ENCODE assay signal across 14 mouse cellular contexts in genomic region chr14:98833230-98833999, GRCm38 (mm10).
DNase-seq lines count a peak whose midpoint lies in the region; ATAC-seq and TF ChIP-seq lines count a peak whose summit lies in the region.
"Had no signal": no experiment of that assay in that cellular context is flagged by ENCODE, and none has a peak within 500 bp of the region (broad histone marks: within the 10 kb centered on the region; RNA-seq: fewer than 3 reads in every experiment).

No protein-coding gene starts in this region.

- peak; percentile 22 for DNase-seq in Muller cell, postnatal 12 days (ENCODE audit: inconsistent ontology term)
- peak; percentile 55 for DNase-seq in brain, embryonic 14.5 days (ENCODE audit: low read depth)
- peak; percentile 34 for DNase-seq in hindbrain, embryonic 11.5 days (ENCODE audit: low spot score)
- peak; percentile 49 for DNase-seq in mesoderm, embryonic 11.5 days (ENCODE audit: low read depth, low spot score)
- no peak for DNase-seq in layer of hippocampus, adult 2 months (ENCODE audit: low spot score in 2 of 2)
- DNase-seq in left cerebral cortex, adult 11 months (ENCODE audit: low spot score) = no peak
- DNase-seq in heart, embryonic 10.5 days (ENCODE audit: low spot score) = no peak
- DNase-seq: cerebellum, adult 8-10 months; heart, adult 2 months; kidney, adult 2 months; lung, adult 18-20 months; right cerebral cortex, adult 18-20 months had no signal

- no peak for TF ChIP-seq POLR2A in brain, embryonic 14.5 days (IDR thresholded peaks at IDR 0.05; ENCODE audit: borderline replicate concordance, extremely low read depth, insufficient read depth, insufficient read length, poor library complexity, severe bottlenecking)

- peak; percentile 78 for ATAC-seq in hindbrain, embryonic 11.5 days (ENCODE audit: low FRiP score)

- H3K9ac ChIP-seq in hindbrain, embryonic 11.5 days (ENCODE audit: low read depth, low read length) = no peak overlapping the region

- H3K36me3 ChIP-seq in hindbrain, embryonic 11.5 days (ENCODE audit: control insufficient read depth, insufficient read depth, low read length) = no peaks in the 10 kb centered on the region
- no peaks in the 10 kb centered on the region for H3K36me3 ChIP-seq in heart, embryonic 10.5 days

- no peaks in the 10 kb centered on the region for H3K9me3 ChIP-seq in hindbrain, embryonic 11.5 days (ENCODE audit: control insufficient read depth, low read length)
- H3K9me3 ChIP-seq in heart, embryonic 10.5 days = no peaks in the 10 kb centered on the region

- no peak for TF ChIP-seq CTCF in brain, embryonic 14.5 days (IDR thresholded peaks at IDR 0.05; ENCODE audit: borderline replicate concordance, extremely low read depth, insufficient read depth, insufficient read length)
- TF ChIP-seq CTCF in layer of hippocampus, adult 2 months (conservative IDR thresholded peaks at IDR 0.05) = no peak

- 60% methylated on average over 13 of the region's 13 CpGs for WGBS in hindbrain, embryonic 11.5 days
- WGBS in heart, embryonic 10.5 days = 83% methylated on average over 13 of the region's 13 CpGs

- H3K4me1 ChIP-seq in hindbrain, embryonic 11.5 days (replicated peaks; ENCODE audit: control insufficient read depth, insufficient read depth, low read length) = no peaks in the 10 kb centered on the region
- no peaks in the 10 kb centered on the region for H3K4me1 ChIP-seq in heart, embryonic 10.5 days

- H3K4me3 ChIP-seq in hindbrain, embryonic 11.5 days (ENCODE audit: low read depth, low read length) = no peak overlapping the region
- H3K4me3 ChIP-seq in layer of hippocampus, adult 2 months = no peak overlapping the region
- H3K4me3 ChIP-seq in heart, embryonic 10.5 days = no peak overlapping the region
- H3K4me3 ChIP-seq: erythroblast, embryonic 14.5 days; heart, adult 2 months had no signal

- no peak overlapping the region for H3K27ac ChIP-seq in hindbrain, embryonic 11.5 days (ENCODE audit: low read depth, low read length)
- no peak overlapping the region for H3K27ac ChIP-seq in layer of hippocampus, adult 2 months
- H3K27ac ChIP-seq in heart, embryonic 10.5 days = no peak overlapping the region
- H3K27ac ChIP-seq: heart, adult 2 months; macrophage had no signal

- no peak overlapping the region for H3K4me2 ChIP-seq in hindbrain, embryonic 11.5 days (replicated peaks; ENCODE audit: low read depth, low read length)

- H3K27me3 ChIP-seq in hindbrain, embryonic 11.5 days (ENCODE audit: control insufficient read depth, insufficient read depth, low read length) = no peaks in the 10 kb centered on the region
- no peaks in the 10 kb centered on the region for H3K27me3 ChIP-seq in heart, embryonic 10.5 days (ENCODE audit: insufficient read depth, poor library complexity, severe bottlenecking)

Comparison
In these comparisons a context has a peak if more than half of its experiments do, and no peak if none do; other contexts are left out.
1. DNase-seq: peak in Muller cell, postnatal 12 days (single experiment), brain, embryonic 14.5 days (single experiment), hindbrain, embryonic 11.5 days (single experiment) and mesoderm, embryonic 11.5 days (single experiment); none in layer of hippocampus, adult 2 months (0 of 2), left cerebral cortex, adult 11 months (single experiment) and heart, embryonic 10.5 days (single experiment).